Mouse (Mus musculus) lung, postnatal 0 days (tissue): ENCODE measurements around the gene Dapp1. TPM values are rescaled to one million over a fixed set of nuclear protein-coding genes. Genes with fewer than 3 reads are reported as not detected.
A peak's percentile ranks its signal among the peaks of the same experiment; 100 is the strongest.

Experiments used
- ATAC-seq: fragments of 200-750 bp; cut with Nextera tagmentation; 2 replicates; pipeline ENCODE4 v1.8.0; 2017; ENCODE audit warnings: moderate library complexity
- DNase-seq: peaks from one replicate; pipeline ENCODE4 v3.0.0-alpha.2; 2016; ENCODE audit warnings: low spot score
- H3K27ac ChIP-seq: fragments of 300-500 bp; sonication (generic); 2 replicates; pipeline ENCODE4 v1.5.1; 2014; ENCODE audit warnings: antibody characterized with exemption, mild to moderate bottlenecking, low read length, mixed read lengths
- H3K27me3 ChIP-seq: fragments of 300-500 bp; sonication (generic); replicated peaks from 2 replicates; pipeline ENCODE4 v1.6.1; 2014; ENCODE audit warnings: low read length, mixed read lengths; ENCODE audit not compliant: insufficient read depth
- H3K36me3 ChIP-seq: fragments of 300-500 bp; sonication (generic); 2 replicates; pipeline ENCODE4 v1.6.1; 2014; ENCODE audit warnings: low read length, mixed read lengths; ENCODE audit not compliant: insufficient read depth
- H3K4me1 ChIP-seq: fragments of 300-500 bp; sonication (generic); 2 replicates; pipeline ENCODE4 v1.6.1; 2014; ENCODE audit warnings: antibody characterized with exemption, low read depth, low read length, mixed read lengths; ENCODE audit not compliant: insufficient read depth
- H3K4me2 ChIP-seq: fragments of 300-500 bp; sonication (generic); replicated peaks from 2 replicates; pipeline ENCODE4 v1.6.1; 2014; ENCODE audit warnings: low read depth, mild to moderate bottlenecking, low read length, moderate library complexity, mixed read lengths
- H3K4me3 ChIP-seq: fragments of 300-500 bp; sonication (generic); 2 replicates; pipeline ENCODE4 v1.5.1; 2014; ENCODE audit warnings: low read depth, low read length
- H3K9ac ChIP-seq: fragments of 300-500 bp; sonication (generic); replicated peaks from 2 replicates; pipeline ENCODE4 v1.6.1; 2014; ENCODE audit warnings: low read depth, mild to moderate bottlenecking
- H3K9me3 ChIP-seq: fragments of 300-500 bp; sonication (generic); 2 replicates; pipeline ENCODE4 v1.6.1; 2016; ENCODE audit warnings: low read length, mixed read lengths
- CTCF ChIP-seq: IDR thresholded peaks from 2 replicates; pipeline ENCODE4 v1.5.1; 2016; ENCODE audit warnings: antibody characterized with exemption, mild to moderate bottlenecking
- EP300 ChIP-seq: IDR thresholded peaks from 2 replicates; pipeline ENCODE4 v1.6.1; 2016; ENCODE audit warnings: antibody characterized with exemption, mild to moderate bottlenecking, control low read depth
- WGBS: fragments of 180-500 bp; shearing (Covaris S2); extraction: QIAGEN DNeasy Blood & Tissue Kit; methylation state at CpG from one replicate; pipeline ENCODE4 v1.1.7; 2014; 5-methylcytosine and 5-hydroxymethylcytosine counted together
- polyA plus RNA-seq: library from polyadenylated mRNA; unstranded; fragments of >200 nt; fragmentation: Nextera tagmentation; extraction: Ambion mirVana; gene quantifications from 2 replicates; pipeline ENCODE4 v1.2.1, GENCODE M21; 2015

Dapp1 gene
- polyA plus RNA-seq, 1 experiment from 2014 or later = 8.9 TPM

- DNase-seq (no peak), ATAC-seq (no peak)
- no peaks in the 10 kb centered on the region for H3K9me3 ChIP-seq
- no peak overlapping the region for H3K27ac ChIP-seq
- WGBS = 56% methylated on average over 6 of the region's 6 CpGs
- no peaks in the 10 kb centered on the region for H3K27me3 ChIP-seq
- H3K9ac ChIP-seq = no peak overlapping the region
- no peak overlapping the region for H3K4me3 ChIP-seq
- H3K4me2 ChIP-seq = no peak overlapping the region
- no peaks in the 10 kb centered on the region for H3K4me1 ChIP-seq
- no peak for TF ChIP-seq CTCF
- TF ChIP-seq EP300 = no peak
- H3K36me3 ChIP-seq = no peaks in the 10 kb centered on the region
These were observed 21.2 kb upstream of the Dapp1 start for GRCm38 (mm10) chr3:138002545-138002944.

GRCm38 (mm10) chr3:138001865-138002264 is 20.5 kb upstream of the Dapp1 start:
- 49% methylated on average over 4 of the region's 4 CpGs for WGBS
- no peak for TF ChIP-seq EP300
- TF ChIP-seq CTCF = no peak
- Histone ChIP-seq H3K27me3 (no peaks in the 10 kb centered on the region), H3K9me3 (no peaks in the 10 kb centered on the region), H3K4me3 (no peak overlapping the region), H3K27ac (no peak overlapping the region), H3K9ac (no peak overlapping the region), H3K4me2 (no peak overlapping the region), H3K4me1 (no peaks in the 10 kb centered on the region), H3K36me3 (no peaks in the 10 kb centered on the region)
- ATAC-seq = peak; percentile 74
- DNase-seq = peak; percentile 33

- TF ChIP-seq CTCF = no peak
- no peak for TF ChIP-seq EP300
- no peak overlapping the region for H3K27ac ChIP-seq
- ATAC-seq (no peak), DNase-seq (no peak)
- H3K9me3 ChIP-seq = no peaks in the 10 kb centered on the region
- H3K4me3 ChIP-seq = no peak overlapping the region
- H3K4me1 ChIP-seq = no peaks in the 10 kb centered on the region
- H3K27me3 ChIP-seq = no peaks in the 10 kb centered on the region
- H3K4me2 ChIP-seq = no peak overlapping the region
- WGBS = 26% methylated on average over 4 of the region's 4 CpGs
- H3K36me3 ChIP-seq = no peaks in the 10 kb centered on the region
- no peak overlapping the region for H3K9ac ChIP-seq
These were observed 19.4 kb upstream of the Dapp1 start for GRCm38 (mm10) chr3:138000724-138001069.

- no peaks in the 10 kb centered on the region for H3K9me3 ChIP-seq
- H3K27ac ChIP-seq = no peak overlapping the region
- H3K36me3 ChIP-seq = no peaks in the 10 kb centered on the region
- WGBS = 92% methylated on average over 8 of the region's 8 CpGs
- no peaks in the 10 kb centered on the region for H3K27me3 ChIP-seq
- DNase-seq = no peak
- H3K9ac ChIP-seq = no peak overlapping the region
- no peak overlapping the region for H3K4me2 ChIP-seq
- no peak for ATAC-seq
- no peak overlapping the region for H3K4me3 ChIP-seq
- no peaks in the 10 kb centered on the region for H3K4me1 ChIP-seq
- no peak for TF ChIP-seq CTCF
- no peak for TF ChIP-seq EP300
These were observed 18.8 kb upstream of the Dapp1 start for GRCm38 (mm10) chr3:138000062-138000723.

GRCm38 (mm10) chr3:137999224-137999790 is 18.0 kb upstream of the Dapp1 start:
- H3K36me3 ChIP-seq = no peaks in the 10 kb centered on the region
- peak overlapping the region; percentile 15 for H3K27ac ChIP-seq
- peak overlapping the region; percentile 34 for H3K4me2 ChIP-seq
- no peak overlapping the region for H3K4me3 ChIP-seq
- ATAC-seq (no peak), DNase-seq (no peak)
- H3K9ac ChIP-seq = no peak overlapping the region
- no peaks in the 10 kb centered on the region for H3K27me3 ChIP-seq
- WGBS = 56% methylated on average over 9 of the region's 9 CpGs
- TF ChIP-seq EP300 (no peak), CTCF (no peak)
- no peaks in the 10 kb centered on the region for H3K9me3 ChIP-seq
- H3K4me1 ChIP-seq = no peaks in the 10 kb centered on the region

- Histone ChIP-seq H3K27ac (peak overlapping the region; percentile 15), H3K9me3 (no peaks in the 10 kb centered on the region), H3K36me3 (no peaks in the 10 kb centered on the region), H3K4me2 (peak overlapping the region; percentile 34), H3K9ac (no peak overlapping the region), H3K4me1 (no peaks in the 10 kb centered on the region), H3K4me3 (no peak overlapping the region), H3K27me3 (no peaks in the 10 kb centered on the region)
- ATAC-seq = no peak
- TF ChIP-seq CTCF = no peak
- no peak for TF ChIP-seq EP300
- DNase-seq = peak; percentile 33
- 57% methylated on average over 14 of the region's 14 CpGs for WGBS
These were observed 17.3 kb upstream of the Dapp1 start for GRCm38 (mm10) chr3:137998491-137999223.
